Mouse (Mus musculus): Measurements from ENCODE around the gene Hivep3.

Gene Hivep3

GRCm38 (mm10) chr4:120003006-120003405, 269.4 kb downstream of the Hivep3 start:
- ATAC-seq (ENCODE audit: low TSS enrichment): no peak

GRCm38 (mm10) chr4:120006046-120006445, 272.5 kb downstream of the Hivep3 start:
- no peak for ATAC-seq (ENCODE audit: low TSS enrichment)

GRCm38 (mm10) chr4:120007889-120008288, 274.3 kb downstream of the Hivep3 start:
- ATAC-seq (ENCODE audit: low TSS enrichment): peak; percentile 32

GRCm38 (mm10) chr4:120009151-120009550, 275.6 kb downstream of the Hivep3 start:
- no peak for ATAC-seq (ENCODE audit: low TSS enrichment)

GRCm38 (mm10) chr4:120011788-120012187, 278.2 kb downstream of the Hivep3 start:
- no peak for ATAC-seq (ENCODE audit: low TSS enrichment)

- no peak for ATAC-seq (ENCODE audit: low TSS enrichment)
These were observed 279.3 kb downstream of the Hivep3 start for GRCm38 (mm10) chr4:120012891-120013290.

GRCm38 (mm10) chr4:120018426-120018825, 284.8 kb downstream of the Hivep3 start:
- ATAC-seq (ENCODE audit: low TSS enrichment): peak; percentile 22; the same call in 1 of the 2 replicates

- no peak for ATAC-seq (ENCODE audit: low TSS enrichment)
These were observed 288.8 kb downstream of the Hivep3 start for GRCm38 (mm10) chr4:120022392-120022791.

- ATAC-seq (ENCODE audit: low TSS enrichment): peak; percentile 14; the same call in 1 of the 2 replicates
These were observed 289.7 kb downstream of the Hivep3 start for GRCm38 (mm10) chr4:120023221-120023840.

- ATAC-seq (ENCODE audit: low TSS enrichment): peak; percentile 86
These were observed 290.5 kb downstream of the Hivep3 start for GRCm38 (mm10) chr4:120024071-120024470.

GRCm38 (mm10) chr4:120027671-120028070, 294.1 kb downstream of the Hivep3 start:
- no peak for ATAC-seq (ENCODE audit: low TSS enrichment)

- no peak for ATAC-seq (ENCODE audit: low TSS enrichment)
These were observed 296.4 kb downstream of the Hivep3 start for GRCm38 (mm10) chr4:120029937-120030336.

GRCm38 (mm10) chr4:120032320-120032983, 298.9 kb downstream of the Hivep3 start:
- ATAC-seq (ENCODE audit: low TSS enrichment): peak; percentile 54

GRCm38 (mm10) chr4:120032984-120033355, 299.4 kb downstream of the Hivep3 start:
- ATAC-seq (ENCODE audit: low TSS enrichment): peak; percentile 48

- ATAC-seq (ENCODE audit: low TSS enrichment): no peak
These were observed 302.7 kb downstream of the Hivep3 start for GRCm38 (mm10) chr4:120036294-120036693.

GRCm38 (mm10) chr4:120037007-120037406, 303.4 kb downstream of the Hivep3 start:
- no peak for ATAC-seq (ENCODE audit: low TSS enrichment)

- ATAC-seq (ENCODE audit: low TSS enrichment): no peak
These were observed 307.9 kb downstream of the Hivep3 start for GRCm38 (mm10) chr4:120041520-120041919.

- ATAC-seq (ENCODE audit: low TSS enrichment): no peak
These were observed 308.9 kb downstream of the Hivep3 start for GRCm38 (mm10) chr4:120042480-120042879.

- no peak for ATAC-seq (ENCODE audit: low TSS enrichment)
These were observed 311.0 kb downstream of the Hivep3 start for GRCm38 (mm10) chr4:120044612-120045011.

GRCm38 (mm10) chr4:120045131-120045537, 311.6 kb downstream of the Hivep3 start:
- peak; percentile 50 for ATAC-seq (ENCODE audit: low TSS enrichment)

GRCm38 (mm10) chr4:120045871-120046270, 312.3 kb downstream of the Hivep3 start:
- no peak for ATAC-seq (ENCODE audit: low TSS enrichment)

- ATAC-seq (ENCODE audit: low TSS enrichment): peak; percentile 66
These were observed 313.5 kb downstream of the Hivep3 start for GRCm38 (mm10) chr4:120047060-120047459.

GRCm38 (mm10) chr4:120048274-120048673, 314.7 kb downstream of the Hivep3 start:
- no peak for ATAC-seq (ENCODE audit: low TSS enrichment)

Measured in frontal cortex, adult (tissue).